Mouse (Mus musculus) heart, postnatal 0 days (tissue): ENCODE results near the gene Tmem45a2. TPM values are rescaled to one million over a fixed set of nuclear protein-coding genes. Genes with fewer than 3 reads are reported as not detected.

ENCODE experiments used
- ATAC-seq: fragments of 200-750 bp; cut with Nextera tagmentation; 2 replicates; pipeline ENCODE4 v1.8.0; 2017; ENCODE audit warnings: low read depth, moderate number of reproducible peaks, moderate library complexity; ENCODE audit not compliant: insufficient read depth
- DNase-seq: peaks from one replicate; pipeline ENCODE4 v3.0.0-alpha.2; 2016; ENCODE audit warnings: low spot score
- H3K27ac ChIP-seq: fragments of 300-500 bp; sonication (generic); 2 replicates; pipeline ENCODE4 v1.5.1; 2014; ENCODE audit warnings: low read depth, mild to moderate bottlenecking
- H3K27me3 ChIP-seq: fragments of 300-500 bp; sonication (generic); 2 replicates; pipeline ENCODE4 v1.6.1; 2014; ENCODE audit warnings: low read length, mixed read lengths; ENCODE audit not compliant: control insufficient read depth, insufficient read depth
- H3K36me3 ChIP-seq: fragments of 300-500 bp; sonication (generic); replicated peaks from 2 replicates; pipeline ENCODE4 v1.6.1; 2014; ENCODE audit warnings: low read length, mixed read lengths; ENCODE audit not compliant: control insufficient read depth, insufficient read depth
- H3K4me1 ChIP-seq: fragments of 300-500 bp; sonication (generic); 2 replicates; pipeline ENCODE4 v1.6.1; 2014; ENCODE audit warnings: antibody characterized with exemption; ENCODE audit not compliant: control insufficient read depth, insufficient read depth
- H3K4me2 ChIP-seq: fragments of 300-500 bp; sonication (generic); 2 replicates; pipeline ENCODE4 v1.6.1; 2014; ENCODE audit warnings: low read depth, mild to moderate bottlenecking, low read length, moderate library complexity
- H3K4me3 ChIP-seq: fragments of 300-500 bp; sonication (generic); 2 replicates; pipeline ENCODE4 v1.5.1; 2014; ENCODE audit warnings: low read depth, low read length
- H3K9ac ChIP-seq: fragments of 300-500 bp; sonication (generic); replicated peaks from 2 replicates; pipeline ENCODE4 v1.6.1; 2014; ENCODE audit warnings: low read depth, low read length, mixed read lengths
- H3K9me3 ChIP-seq: fragments of 300-500 bp; sonication (generic); replicated peaks from 2 replicates; pipeline ENCODE4 v1.6.1; 2016; ENCODE audit warnings: low read length; ENCODE audit not compliant: control insufficient read depth
- CTCF ChIP-seq: IDR thresholded peaks from 2 replicates; pipeline ENCODE4 v1.5.1; 2016; ENCODE audit warnings: antibody characterized with exemption, control low read depth, low read depth
- EP300 ChIP-seq: IDR thresholded peaks from 2 replicates; pipeline ENCODE4 v1.6.1; 2016; ENCODE audit warnings: antibody characterized with exemption, low read depth
- WGBS: fragments of 180-500 bp; shearing (Covaris S2); extraction: QIAGEN DNeasy Blood & Tissue Kit; methylation state at CpG from one replicate; pipeline ENCODE4 v1.1.7; 2014; 5-methylcytosine and 5-hydroxymethylcytosine counted together
- polyA plus RNA-seq: library from polyadenylated mRNA; unstranded; fragments of >200 nt; fragmentation: Nextera tagmentation; extraction: Ambion mirVana; gene quantifications from 2 replicates; pipeline ENCODE4 v1.2.1, GENCODE M21; 2015
- total RNA-seq: library from RNA; depleted of rRNA; stranded (reverse); fragments of >200 nt; gene quantifications from 2 replicates; pipeline ENCODE4 v1.2.3, GENCODE M21; 2014; ENCODE audit warnings: low replicate concordance

The Tmem45a2 gene
- total and polyA plus RNA-seq, 2 experiments from 2014 or later: 0.30 TPM; not detected in 1

DNA sequence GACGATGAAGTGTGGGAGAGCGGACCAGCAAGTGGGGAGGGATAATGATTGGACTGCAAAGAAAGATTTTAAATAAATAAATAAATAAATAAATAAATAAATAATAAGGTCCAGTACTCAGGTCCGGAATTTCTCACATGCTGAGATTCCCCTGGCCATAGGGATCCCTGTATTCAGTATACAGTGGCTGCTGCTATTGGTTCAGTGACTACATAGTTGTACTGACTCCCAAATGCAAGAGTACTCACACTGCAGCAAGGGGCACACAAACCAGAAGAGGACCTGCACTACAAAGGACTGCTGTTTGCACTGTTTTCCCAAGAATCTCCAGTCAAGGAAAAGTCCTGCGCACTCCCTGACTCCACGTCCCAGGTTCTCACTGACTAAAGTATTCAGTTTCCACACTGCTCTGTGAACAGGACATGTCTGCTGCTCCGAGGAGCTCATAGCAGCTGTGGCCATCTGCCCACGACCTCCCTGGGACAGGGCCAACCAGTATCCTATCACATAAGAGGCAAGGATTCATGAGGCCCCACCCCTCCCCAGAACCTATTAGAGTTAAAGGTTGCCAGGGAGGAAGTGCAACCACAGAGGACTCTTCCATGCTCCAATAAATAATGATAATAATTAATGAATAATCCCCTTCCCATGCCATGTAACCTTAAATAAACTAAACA lies 27.4 kb upstream of the Tmem45a2 start:
- no peak overlapping the region for H3K4me3 ChIP-seq
- ATAC-seq (no peak), DNase-seq (no peak)
- no peaks in the 10 kb centered on the region for H3K4me1 ChIP-seq
- no peak overlapping the region for H3K4me2 ChIP-seq
- TF ChIP-seq CTCF: no peak
- TF ChIP-seq EP300: no peak
- no peak overlapping the region for H3K27ac ChIP-seq
- WGBS: 48% methylated on average over 7 of the region's 7 CpGs
- H3K9me3 ChIP-seq: no peaks in the 10 kb centered on the region
- no peaks in the 10 kb centered on the region for H3K27me3 ChIP-seq
- H3K9ac ChIP-seq: no peak overlapping the region
- H3K36me3 ChIP-seq: no peaks in the 10 kb centered on the region

DNA sequence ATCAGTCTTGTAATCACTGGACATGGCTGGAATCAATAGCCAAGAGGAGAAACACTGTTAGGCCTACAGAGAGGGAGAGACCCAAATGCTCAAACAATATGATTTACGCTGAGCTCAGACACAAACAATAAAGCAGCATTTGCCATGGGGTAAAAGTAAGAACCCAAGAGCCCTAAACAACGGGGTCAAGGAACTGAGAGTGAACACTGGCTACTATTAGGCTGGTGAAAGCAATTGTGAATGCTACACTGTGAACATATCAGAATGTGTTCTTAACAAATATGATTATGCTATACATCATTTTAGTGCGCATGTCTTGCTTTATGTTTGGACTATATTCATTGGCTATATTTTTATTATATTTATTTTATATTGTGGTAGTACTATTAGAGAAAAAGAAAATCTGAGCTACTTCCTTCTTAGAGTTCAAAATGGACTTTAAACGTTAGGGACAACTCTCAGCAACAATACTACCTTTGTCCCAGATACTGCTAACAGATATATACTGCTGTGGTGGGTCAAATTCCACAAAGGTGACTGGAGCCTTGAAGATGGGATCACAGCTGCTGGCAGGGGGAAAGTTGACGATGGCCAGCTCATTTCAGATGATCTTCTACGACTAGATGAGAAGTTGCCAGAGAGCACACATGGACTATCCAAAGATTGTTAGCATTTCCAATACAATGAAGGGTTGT lies 21.9 kb upstream of the Tmem45a2 start:
- 55% methylated on average over 6 of the region's 6 CpGs for WGBS
- ATAC-seq (no peak), DNase-seq (no peak)
- TF ChIP-seq EP300 (no peak), CTCF (no peak)
- Histone ChIP-seq H3K4me2 (no peak overlapping the region), H3K27me3 (no peaks in the 10 kb centered on the region), H3K9me3 (no peaks in the 10 kb centered on the region), H3K9ac (no peak overlapping the region), H3K27ac (no peak overlapping the region), H3K4me1 (no peaks in the 10 kb centered on the region), H3K36me3 (no peaks in the 10 kb centered on the region), H3K4me3 (no peak overlapping the region)

DNA sequence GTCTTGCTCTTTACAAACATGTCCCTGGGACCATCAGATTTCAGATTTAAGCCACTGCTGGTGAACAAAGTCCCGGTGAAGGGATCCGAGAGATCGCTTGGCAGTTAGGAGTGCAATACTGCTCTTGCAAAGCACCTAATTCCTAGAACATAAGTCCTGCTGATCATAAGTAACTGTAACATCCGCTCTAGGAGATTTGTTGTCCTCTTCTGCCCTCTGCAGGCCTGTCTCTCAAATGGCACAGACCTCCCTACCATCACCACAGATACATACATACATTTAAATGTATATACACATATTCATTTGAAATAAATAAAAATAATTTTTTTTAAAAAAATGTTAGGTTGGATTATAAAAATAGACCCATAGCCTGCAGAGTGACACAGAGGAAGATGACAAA lies 21.3 kb upstream of the Tmem45a2 start:
- peak; percentile 34 for DNase-seq
- no peak overlapping the region for H3K4me2 ChIP-seq
- H3K27me3 ChIP-seq: no peaks in the 10 kb centered on the region
- TF ChIP-seq CTCF: peak; percentile 64
- no peak for TF ChIP-seq EP300
- no peak overlapping the region for H3K4me3 ChIP-seq
- H3K9me3 ChIP-seq: no peaks in the 10 kb centered on the region
- no peaks in the 10 kb centered on the region for H3K4me1 ChIP-seq
- no peak for ATAC-seq
- no peak overlapping the region for H3K27ac ChIP-seq
- H3K36me3 ChIP-seq: no peaks in the 10 kb centered on the region
- no peak overlapping the region for H3K9ac ChIP-seq
- WGBS: 38% methylated on average over 4 of the region's 4 CpGs

DNA sequence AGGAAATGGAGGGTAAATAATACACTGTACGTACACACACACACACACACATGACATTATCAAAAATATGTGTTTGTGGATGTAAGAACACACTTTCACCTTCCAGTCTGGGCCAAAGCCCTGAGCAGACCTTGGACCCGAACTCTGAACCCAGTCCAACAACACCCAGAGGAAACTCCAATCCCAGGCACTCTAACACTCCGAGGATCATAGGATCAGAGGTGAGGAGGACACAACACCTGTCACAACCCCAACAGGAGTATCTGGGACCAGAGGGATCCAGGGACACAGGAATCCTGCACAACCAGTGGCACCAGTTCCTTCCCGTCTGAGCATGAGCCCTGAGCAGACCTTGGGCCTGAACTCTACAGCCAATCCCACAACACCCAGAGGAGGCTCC lies 8.4 kb upstream of the Tmem45a2 start:
- 66% methylated on average over 4 of the region's 4 CpGs for WGBS
- H3K27ac ChIP-seq: no peak overlapping the region
- H3K4me1 ChIP-seq: no peaks in the 10 kb centered on the region
- H3K9me3 ChIP-seq: no peaks in the 10 kb centered on the region
- H3K4me3 ChIP-seq: no peak overlapping the region
- DNase-seq: no peak
- no peak for ATAC-seq
- no peak for TF ChIP-seq CTCF
- no peak for TF ChIP-seq EP300
- no peaks in the 10 kb centered on the region for H3K36me3 ChIP-seq
- H3K9ac ChIP-seq: no peak overlapping the region
- H3K27me3 ChIP-seq: no peaks in the 10 kb centered on the region
- no peak overlapping the region for H3K4me2 ChIP-seq

DNA sequence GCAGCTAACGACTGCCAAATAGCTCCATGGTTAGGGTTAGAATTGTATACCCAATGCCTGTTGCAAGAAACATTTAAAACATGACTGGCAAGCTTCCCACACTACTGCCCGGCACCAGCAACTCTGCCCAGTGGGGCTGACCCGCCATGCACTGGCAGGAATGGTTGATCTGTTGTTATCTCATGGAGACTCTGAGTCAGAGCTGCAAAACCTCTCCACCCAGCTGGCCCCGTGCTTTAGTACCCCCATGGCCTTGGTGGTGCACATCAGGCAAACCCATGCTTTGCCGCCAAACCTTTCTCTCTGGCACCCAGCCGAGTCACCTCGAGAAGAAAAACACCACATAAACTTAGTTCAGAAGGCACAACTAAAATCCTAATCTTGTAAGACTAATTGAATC lies 4.8 kb upstream of the Tmem45a2 start:
- no peaks in the 10 kb centered on the region for H3K27me3 ChIP-seq
- ATAC-seq (no peak), DNase-seq (no peak)
- no peaks in the 10 kb centered on the region for H3K36me3 ChIP-seq
- H3K9ac ChIP-seq: no peak overlapping the region
- 59% methylated on average over 7 of the region's 7 CpGs for WGBS
- TF ChIP-seq CTCF (no peak), EP300 (no peak)
- H3K4me1 ChIP-seq: no peaks in the 10 kb centered on the region
- H3K9me3 ChIP-seq: no peaks in the 10 kb centered on the region
- no peak overlapping the region for H3K27ac ChIP-seq
- H3K4me3 ChIP-seq: no peak overlapping the region
- H3K4me2 ChIP-seq: no peak overlapping the region

DNA sequence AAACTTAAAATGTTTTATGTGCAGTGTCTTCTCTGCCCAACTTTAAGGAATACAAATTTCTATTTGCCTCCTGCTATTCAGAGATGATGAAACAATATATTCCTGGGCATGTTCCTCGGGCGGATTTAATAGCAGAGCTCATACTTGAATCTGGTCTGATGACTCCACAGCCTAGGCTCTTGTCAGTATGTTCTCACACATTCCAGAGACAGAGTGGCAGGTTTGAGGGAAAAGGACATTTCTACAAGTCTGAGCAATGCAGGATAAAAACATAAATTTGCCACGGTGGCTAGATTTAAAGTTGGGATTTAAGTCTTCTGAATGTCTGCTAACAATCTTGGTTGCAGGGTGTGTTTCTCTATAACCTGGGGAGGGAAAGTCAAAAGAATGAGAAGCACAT lies 9.1 kb downstream of the Tmem45a2 start:
- Histone ChIP-seq H3K27me3 (no peaks in the 10 kb centered on the region), H3K36me3 (no peaks in the 10 kb centered on the region), H3K4me3 (no peak overlapping the region), H3K9me3 (no peaks in the 10 kb centered on the region), H3K27ac (no peak overlapping the region), H3K4me1 (no peaks in the 10 kb centered on the region), H3K4me2 (no peak overlapping the region), H3K9ac (no peak overlapping the region)
- DNase-seq: no peak
- TF ChIP-seq EP300 (no peak), CTCF (no peak)
- 82% methylated on average over 3 of the region's 3 CpGs for WGBS
- no peak for ATAC-seq
